Mouse (Mus musculus) olfactory bulb, adult 2 months (tissue): Measurements from ENCODE around the gene Gm47985.

Experiments
- CTCF ChIP-seq: fragments of 200-500 bp; IDR thresholded peaks from 2 replicates; pipeline ENCODE4 v1.5.1; 2012; ENCODE audit warnings: low read depth, mild to moderate bottlenecking, low read length, moderate library complexity; ENCODE audit not compliant: insufficient read depth
- POLR2A ChIP-seq: fragments of 200-500 bp; IDR thresholded peaks from 2 replicates; pipeline ENCODE4 v1.6.1; 2012; ENCODE audit warnings: mild to moderate bottlenecking, low read depth, low read length, moderate library complexity; ENCODE audit not compliant: insufficient read depth

- no peak for TF ChIP-seq POLR2A
- no peak for TF ChIP-seq CTCF
Measured at GRCm38 (mm10) chr1:151214862-151215261, 32.5 kb downstream of the Gm47985 start.
